Mouse (Mus musculus) left cerebral cortex, adult 11 months (tissue): ENCODE data around the gene Gm13290.
"Not testable (repeated sequence)": the region's sequence is repeated elsewhere in the genome, so short reads cannot be mapped to it uniquely, and the experiment has no call there.

ENCODE experiments used
- DNase-seq: peaks from one replicate; pipeline ENCODE4 v3.0.0; 2022; ENCODE audit warnings: low spot score

The Gm13290 gene

GRCm38 (mm10) chr4:88781831-88782230 lies 8.2 kb downstream of the Gm13290 start, which contains the start of gene Ifnz:
TSS of gene Ifnz (plus strand) at chr4:88782131.
- not testable (repeated sequence) for DNase-seq

GRCm38 (mm10) chr4:88782335-88782734 lies 8.7 kb downstream of the Gm13290 start:
- not testable (repeated sequence) for DNase-seq

GRCm38 (mm10) chr4:88785409-88785808 lies 11.8 kb downstream of the Gm13290 start, which contains the start of gene Gm13276:
TSS of gene Gm13276 (plus strand) at chr4:88785709.
- not testable (repeated sequence) for DNase-seq

GRCm38 (mm10) chr4:88788402-88788801 lies 14.8 kb downstream of the Gm13290 start, which contains the start of gene Gm13277:
TSS of gene Gm13277 (plus strand) at chr4:88788632.
- peak; percentile 41 for DNase-seq

GRCm38 (mm10) chr4:88791250-88791649 lies 17.6 kb downstream of the Gm13290 start, which contains the start of gene Gm13278:
TSS of gene Gm13278 (plus strand) at chr4:88791550.
- not testable (repeated sequence) for DNase-seq

- DNase-seq = peak; percentile 43
Observed at GRCm38 (mm10) chr4:88793936-88794675, 20.5 kb downstream of the Gm13290 start, which contains the start of gene Gm13275. TSS of gene Gm13275 (plus strand) at chr4:88794487.

- not testable (repeated sequence) for DNase-seq
Observed at GRCm38 (mm10) chr4:88797097-88797496, 23.5 kb downstream of the Gm13290 start, which contains the start of gene Gm13279. TSS of gene Gm13279 (plus strand) at chr4:88797397.

- DNase-seq = not testable (repeated sequence)
Observed at GRCm38 (mm10) chr4:88799365-88799764, 25.7 kb downstream of the Gm13290 start, which contains the start of gene Gm13285. TSS of gene Gm13285 (plus strand) at chr4:88799665.

- not testable (repeated sequence) for DNase-seq
Observed at GRCm38 (mm10) chr4:88802954-88803353, 29.3 kb downstream of the Gm13290 start, which contains the start of gene Gm13287. TSS of gene Gm13287 (plus strand) at chr4:88803254.

- not testable (repeated sequence) for DNase-seq
Observed at GRCm38 (mm10) chr4:88805231-88805630, 31.6 kb downstream of the Gm13290 start, which contains the start of gene Gm13288. TSS of gene Gm13288 (plus strand) at chr4:88805531.

GRCm38 (mm10) chr4:88805761-88806160 lies 32.1 kb downstream of the Gm13290 start:
- DNase-seq = not testable (repeated sequence)

GRCm38 (mm10) chr4:88815928-88816327 lies 42.3 kb downstream of the Gm13290 start, which contains the start of gene Ifna7:
TSS of gene Ifna7 (plus strand) at chr4:88816228.
- no peak for DNase-seq

- no peak for DNase-seq
Observed at GRCm38 (mm10) chr4:88819659-88820058, 46.0 kb downstream of the Gm13290 start, which contains the start of gene Ifna11. TSS of gene Ifna11 (plus strand) at chr4:88819959.

- DNase-seq = no peak
Observed at GRCm38 (mm10) chr4:88822995-88823394, 49.4 kb downstream of the Gm13290 start.
